Mouse (Mus musculus): ENCODE measurements around the gene Eva1a. TPM values are rescaled to one million over a fixed set of nuclear protein-coding genes. Genes with fewer than 3 reads are reported as not detected.

Gene Eva1a
- total RNA-seq (2022), result 1 to 10 TPM; 1.5 to 2.2 (median 1.6) TPM

- DNase-seq (ENCODE audit: low spot score), result no peak
Measured at GRCm38 (mm10) chr6:82040834-82041487, at the start of gene Eva1a. Eva1a (plus strand) TSS chr6:82041043.

GRCm38 (mm10) chr6:82012392-82012791 lies 28.5 kb upstream of the Eva1a start:
- DNase-seq (ENCODE audit: low spot score), result no peak

- no peak for DNase-seq (ENCODE audit: low spot score)
Measured at GRCm38 (mm10) chr6:82021074-82021473, 19.8 kb upstream of the Eva1a start.

GRCm38 (mm10) chr6:82021494-82021893 lies 19.3 kb upstream of the Eva1a start:
- no peak for DNase-seq (ENCODE audit: low spot score)

GRCm38 (mm10) chr6:82029611-82030510 lies 11.0 kb upstream of the Eva1a start:
- DNase-seq (ENCODE audit: low spot score), result no peak

GRCm38 (mm10) chr6:82030511-82030884 lies 10.3 kb upstream of the Eva1a start:
- DNase-seq (ENCODE audit: low spot score), result no peak

- no peak for DNase-seq (ENCODE audit: low spot score)
Measured at GRCm38 (mm10) chr6:82037211-82037610, 3.6 kb upstream of the Eva1a start.

GRCm38 (mm10) chr6:82039193-82039592 lies 1.6 kb upstream of the Eva1a start:
- no peak for DNase-seq (ENCODE audit: low spot score)

- no peak for DNase-seq (ENCODE audit: low spot score)
Measured at GRCm38 (mm10) chr6:82039968-82040367, 875 bp upstream of the Eva1a start.

GRCm38 (mm10) chr6:82041488-82042295 lies 849 bp downstream of the Eva1a start:
- peak; percentile 24 for DNase-seq (ENCODE audit: low spot score)

- DNase-seq (ENCODE audit: low spot score), result no peak
Measured at GRCm38 (mm10) chr6:82042296-82043125, 1.7 kb downstream of the Eva1a start.

- DNase-seq (ENCODE audit: low spot score), result no peak
Measured at GRCm38 (mm10) chr6:82043634-82044033, 2.8 kb downstream of the Eva1a start.

GRCm38 (mm10) chr6:82044509-82044908 lies 3.7 kb downstream of the Eva1a start:
- DNase-seq (ENCODE audit: low spot score), result no peak

GRCm38 (mm10) chr6:82047977-82048376 lies 7.1 kb downstream of the Eva1a start:
- no peak for DNase-seq (ENCODE audit: low spot score)

GRCm38 (mm10) chr6:82050201-82050600 lies 9.4 kb downstream of the Eva1a start:
- DNase-seq (ENCODE audit: low spot score), result no peak

- peak; percentile 16 for DNase-seq (ENCODE audit: low spot score)
Measured at GRCm38 (mm10) chr6:82051569-82051968, 10.7 kb downstream of the Eva1a start.

GRCm38 (mm10) chr6:82052047-82052725 lies 11.3 kb downstream of the Eva1a start:
- no peak for DNase-seq (ENCODE audit: low spot score)

- DNase-seq (ENCODE audit: low spot score), result no peak
Measured at GRCm38 (mm10) chr6:82052726-82053118, 11.9 kb downstream of the Eva1a start.

- no peak for DNase-seq (ENCODE audit: low spot score)
Measured at GRCm38 (mm10) chr6:82054854-82055253, 14.0 kb downstream of the Eva1a start.

- DNase-seq (ENCODE audit: low spot score), result no peak
Measured at GRCm38 (mm10) chr6:82059896-82060295, 19.1 kb downstream of the Eva1a start.

GRCm38 (mm10) chr6:82065230-82065629 lies 24.4 kb downstream of the Eva1a start:
- DNase-seq (ENCODE audit: low spot score), result no peak
